Mouse (Mus musculus) forebrain, embryonic 12.5 days (tissue): ENCODE data around the gene Pigf. TPM values are rescaled to one million over a fixed set of nuclear protein-coding genes. Genes with fewer than 3 reads are reported as not detected.
A peak's percentile ranks its signal among the peaks of the same experiment; 100 is the strongest.

ENCODE experiments used
- ATAC-seq: fragments of 200-750 bp; cut with Nextera tagmentation; 2 replicates; pipeline ENCODE4 v1.8.0; 2017; ENCODE audit warnings: moderate TSS enrichment; ENCODE audit not compliant: low FRiP score
- H3K27ac ChIP-seq: fragments of 300-500 bp; sonication (generic); 2 replicates; pipeline ENCODE4 v1.5.1; 2016; ENCODE audit warnings: mild to moderate bottlenecking
- H3K27me3 ChIP-seq: fragments of 300-500 bp; sonication (generic); 2 replicates; pipeline ENCODE4 v1.6.1; 2016; ENCODE audit warnings: mild to moderate bottlenecking
- H3K36me3 ChIP-seq: fragments of 300-500 bp; sonication (generic); replicated peaks from 2 replicates; pipeline ENCODE4 v1.6.1; 2016; ENCODE audit warnings: mild to moderate bottlenecking
- H3K4me1 ChIP-seq: fragments of 300-500 bp; sonication (generic); 2 replicates; pipeline ENCODE4 v1.6.1; 2016
- H3K4me2 ChIP-seq: fragments of 300-500 bp; sonication (generic); 2 replicates; pipeline ENCODE4 v1.6.1; 2016; ENCODE audit warnings: mild to moderate bottlenecking, moderate library complexity
- H3K4me3 ChIP-seq: fragments of 300-500 bp; sonication (generic); replicated peaks from 2 replicates; pipeline ENCODE4 v1.5.1; 2016; ENCODE audit warnings: mild to moderate bottlenecking
- H3K9ac ChIP-seq: fragments of 300-500 bp; sonication (generic); 2 replicates; pipeline ENCODE4 v1.6.1; 2016; ENCODE audit warnings: mild to moderate bottlenecking
- H3K9me3 ChIP-seq: fragments of 300-500 bp; sonication (generic); 2 replicates; pipeline ENCODE4 v1.6.1; 2016
- WGBS: fragments of 180-500 bp; shearing (Covaris S2); methylation state at CpG from one replicate; pipeline ENCODE4 v1.1.7; 2016; 5-methylcytosine and 5-hydroxymethylcytosine counted together
- polyA plus RNA-seq: library from polyadenylated mRNA; unstranded; fragments of >200 nt; fragmentation: Nextera tagmentation; extraction: Ambion mirVana; gene quantifications from 2 replicates; pipeline ENCODE4 v1.2.1, GENCODE M21; 2016

The Pigf gene
- polyA plus RNA-seq, 1 experiment from 2014 or later = 36.7 TPM

DNA sequence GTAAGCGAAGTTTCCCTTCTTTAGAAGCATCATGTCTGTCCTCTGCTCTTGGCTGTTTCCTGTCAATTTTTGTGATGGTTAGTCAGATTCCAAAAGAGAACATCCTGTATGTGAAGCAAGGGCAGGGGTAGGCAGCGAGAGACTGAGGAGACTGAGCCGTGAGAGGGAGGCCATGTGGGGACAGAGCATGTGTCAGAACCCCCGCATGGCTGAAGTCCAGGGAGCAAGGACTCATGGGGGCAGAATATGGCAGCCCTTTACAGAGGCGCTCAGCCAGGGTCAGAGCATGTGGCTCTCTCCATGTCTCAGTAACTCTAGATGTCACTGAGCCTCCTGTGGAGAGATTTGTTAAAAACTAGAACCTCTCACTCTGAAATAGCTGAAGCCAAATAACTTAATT is 28.7 kb upstream of the Pigf start:
- Histone ChIP-seq H3K4me3 (no peak overlapping the region), H3K27ac (no peak overlapping the region), H3K9me3 (no peaks in the 10 kb centered on the region), H3K27me3 (no peaks in the 10 kb centered on the region), H3K36me3 (no peaks in the 10 kb centered on the region), H3K4me1 (peaks cover 4% of the 10 kb centered on the region; the same call in 1 of the 2 replicates), H3K4me2 (no peak overlapping the region), H3K9ac (no peak overlapping the region)
- no peak for ATAC-seq
- WGBS = 78% methylated on average over 5 of the region's 5 CpGs

DNA sequence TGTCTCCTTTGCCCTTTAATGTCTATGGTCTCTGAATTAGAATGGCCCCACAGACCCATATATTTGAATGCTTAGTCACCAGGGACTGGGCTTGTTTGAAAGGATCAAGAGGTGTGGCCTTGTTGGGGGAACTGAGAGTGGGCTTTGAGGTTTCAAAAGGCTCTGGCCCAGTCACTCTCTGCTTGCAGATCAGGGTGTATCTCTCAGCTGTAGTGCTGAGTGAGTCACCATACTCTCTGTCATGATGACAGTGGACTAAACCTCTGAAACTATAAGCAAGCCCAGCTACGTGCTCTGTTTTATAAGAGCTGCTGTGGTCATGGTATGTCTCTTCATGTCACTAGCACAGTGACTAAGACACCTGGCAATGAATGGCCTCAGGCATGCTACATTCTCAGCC is 27.2 kb upstream of the Pigf start:
- ATAC-seq = no peak
- no peak overlapping the region for H3K9ac ChIP-seq
- H3K4me3 ChIP-seq = no peak overlapping the region
- no peaks in the 10 kb centered on the region for H3K9me3 ChIP-seq
- H3K27ac ChIP-seq = no peak overlapping the region
- H3K27me3 ChIP-seq = no peaks in the 10 kb centered on the region
- peaks cover 4% of the 10 kb centered on the region; the same call in 1 of the 2 replicates for H3K4me1 ChIP-seq
- 71% methylated on average over 1 of the region's 1 CpGs for WGBS
- H3K36me3 ChIP-seq = no peaks in the 10 kb centered on the region
- H3K4me2 ChIP-seq = no peak overlapping the region

DNA sequence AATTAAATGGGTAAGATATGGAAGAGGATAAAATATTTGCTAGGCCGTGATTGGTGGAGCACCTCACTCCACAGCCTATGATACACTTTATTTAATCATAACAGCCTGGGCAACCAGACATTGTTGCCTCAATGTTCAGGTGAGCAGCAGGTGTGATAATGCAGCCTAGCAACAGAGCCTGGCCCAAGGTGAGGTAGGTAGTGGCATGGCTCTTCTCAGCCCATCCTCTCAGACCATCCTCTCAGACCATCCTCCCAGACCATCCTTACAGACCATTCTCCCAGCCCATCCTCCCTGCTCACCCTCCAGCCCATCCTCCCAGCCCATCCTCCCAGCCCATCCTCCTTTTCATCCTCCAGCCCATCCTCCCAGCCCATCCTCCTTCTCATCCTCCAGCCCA is 26.4 kb upstream of the Pigf start:
- Histone ChIP-seq H3K9me3 (no peaks in the 10 kb centered on the region), H3K4me3 (no peak overlapping the region), H3K9ac (no peak overlapping the region), H3K27me3 (no peaks in the 10 kb centered on the region), H3K27ac (no peak overlapping the region), H3K4me1 (peaks cover 4% of the 10 kb centered on the region; the same call in 1 of the 2 replicates), H3K36me3 (no peaks in the 10 kb centered on the region), H3K4me2 (no peak overlapping the region)
- ATAC-seq = no peak
- WGBS = 67% methylated on average over 1 of the region's 1 CpGs

DNA sequence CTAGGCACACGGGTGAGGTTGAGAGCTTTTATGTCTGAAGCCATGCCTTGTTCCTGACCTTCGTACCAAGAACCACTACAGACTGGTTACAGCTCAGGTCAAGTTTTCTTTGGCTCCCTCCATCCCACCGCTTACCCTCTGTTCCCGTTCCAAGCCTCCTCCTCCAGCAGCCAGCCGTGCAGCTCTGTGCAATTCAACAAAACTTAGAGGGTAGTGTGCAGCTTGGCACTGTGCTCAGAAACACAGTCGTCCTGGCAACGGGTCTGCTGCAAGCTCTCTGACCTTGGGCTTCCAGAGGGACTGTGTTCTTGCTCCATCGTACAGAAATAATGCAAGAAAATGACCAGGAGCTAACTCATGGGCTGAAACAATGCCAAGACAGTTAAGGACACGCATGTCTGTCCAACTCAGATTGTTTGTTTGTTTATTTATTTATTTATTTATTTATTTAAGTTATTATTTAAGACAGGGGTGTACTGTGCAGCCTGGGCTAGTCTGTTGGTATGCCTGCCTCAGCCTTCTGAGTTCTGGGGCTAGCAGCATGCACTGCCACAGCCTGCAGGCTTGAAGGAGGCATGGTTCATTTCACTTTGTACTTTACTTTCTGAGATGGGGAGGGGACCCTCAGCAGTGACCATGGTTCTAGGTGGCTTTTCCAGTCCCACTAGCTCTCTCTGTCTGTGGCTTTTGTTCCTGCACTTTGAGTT is 25.4 kb upstream of the Pigf start:
- H3K4me1 ChIP-seq = peaks cover 4% of the 10 kb centered on the region; the same call in 1 of the 2 replicates
- H3K27ac ChIP-seq = no peak overlapping the region
- no peak overlapping the region for H3K4me2 ChIP-seq
- H3K4me3 ChIP-seq = no peak overlapping the region
- ATAC-seq = no peak; the same call in 1 of the 2 replicates
- no peak overlapping the region for H3K9ac ChIP-seq
- H3K36me3 ChIP-seq = no peaks in the 10 kb centered on the region
- H3K27me3 ChIP-seq = no peaks in the 10 kb centered on the region
- 55% methylated on average over 9 of the region's 9 CpGs for WGBS
- H3K9me3 ChIP-seq = no peaks in the 10 kb centered on the region

DNA sequence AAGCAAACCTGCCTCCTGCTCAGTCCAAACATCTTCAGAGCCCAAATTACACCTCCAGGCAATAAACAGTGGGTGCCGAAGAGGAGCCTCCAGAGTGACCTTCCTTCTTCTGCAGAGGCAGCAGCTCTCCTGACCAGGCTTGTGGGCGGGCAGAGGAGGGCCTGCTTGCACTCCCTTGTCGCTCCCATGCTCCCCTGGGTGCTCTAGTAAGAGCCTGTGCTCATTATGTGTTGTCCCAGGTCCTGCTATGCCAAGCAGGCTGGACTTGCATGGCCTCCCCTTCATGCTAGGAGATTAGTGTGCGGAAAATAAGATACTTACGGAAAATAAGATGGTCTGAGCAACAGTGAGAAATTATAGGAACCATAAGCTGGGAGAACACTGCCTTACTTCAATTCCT is 24.5 kb upstream of the Pigf start:
- Histone ChIP-seq H3K27me3 (no peaks in the 10 kb centered on the region), H3K4me3 (no peak overlapping the region), H3K36me3 (no peaks in the 10 kb centered on the region), H3K9ac (no peak overlapping the region), H3K4me1 (no peaks in the 10 kb centered on the region; the same call in 1 of the 2 replicates), H3K27ac (no peak overlapping the region), H3K4me2 (no peak overlapping the region), H3K9me3 (no peaks in the 10 kb centered on the region)
- 66% methylated on average over 5 of the region's 5 CpGs for WGBS
- ATAC-seq = no peak

DNA sequence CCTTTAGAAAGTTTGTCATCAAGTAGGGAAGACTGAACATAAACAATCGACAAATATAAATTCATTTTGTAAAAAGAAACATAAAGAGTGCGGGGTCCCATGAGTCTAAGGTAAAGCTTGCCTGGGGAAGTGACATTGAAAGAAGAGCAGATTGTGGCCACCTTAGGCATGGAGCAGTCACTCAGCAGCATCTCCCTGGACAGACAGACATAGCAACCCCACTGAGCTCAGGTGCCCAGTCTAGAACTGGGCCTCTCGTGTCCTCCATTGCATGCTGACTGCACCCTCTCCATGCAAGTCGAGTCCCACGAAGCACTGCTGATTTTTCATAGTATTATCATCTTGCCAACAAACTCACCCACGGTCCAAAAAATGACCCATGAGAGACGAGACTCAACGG is 19.6 kb upstream of the Pigf start:
- WGBS = 85% methylated on average over 8 of the region's 8 CpGs
- Histone ChIP-seq H3K4me3 (no peak overlapping the region), H3K9me3 (no peaks in the 10 kb centered on the region), H3K9ac (no peak overlapping the region), H3K27me3 (no peaks in the 10 kb centered on the region), H3K27ac (no peak overlapping the region), H3K4me2 (no peak overlapping the region), H3K36me3 (no peaks in the 10 kb centered on the region), H3K4me1 (no peaks in the 10 kb centered on the region)
- peak; percentile 23; the same call in 1 of the 2 replicates for ATAC-seq

DNA sequence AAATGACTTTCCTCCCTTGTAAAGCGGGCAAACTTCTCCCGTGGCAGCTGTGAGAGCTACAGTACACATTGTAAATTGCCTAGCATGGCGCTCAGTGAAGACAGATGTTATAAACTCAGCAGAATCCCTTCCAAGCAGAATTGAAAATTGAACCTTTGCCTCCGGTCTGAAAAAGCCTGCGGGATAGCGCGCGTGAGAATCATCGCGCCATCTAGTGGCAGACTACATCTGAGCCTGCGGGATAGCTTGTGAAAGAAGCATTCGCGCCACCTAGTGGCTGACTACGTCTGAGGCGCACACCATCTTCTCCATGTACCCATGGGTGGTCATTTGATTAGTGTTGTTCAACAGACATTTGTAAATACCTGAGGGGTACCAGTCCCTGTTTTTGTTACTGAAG is 19.2 kb upstream of the Pigf start:
- no peaks in the 10 kb centered on the region for H3K4me1 ChIP-seq
- H3K4me2 ChIP-seq = no peak overlapping the region
- H3K4me3 ChIP-seq = no peak overlapping the region
- no peak overlapping the region for H3K9ac ChIP-seq
- H3K36me3 ChIP-seq = no peaks in the 10 kb centered on the region
- no peaks in the 10 kb centered on the region for H3K27me3 ChIP-seq
- peak; percentile 71 for ATAC-seq
- H3K9me3 ChIP-seq = no peaks in the 10 kb centered on the region
- no peak overlapping the region for H3K27ac ChIP-seq
- 2% methylated on average over 15 of the region's 15 CpGs for WGBS

DNA sequence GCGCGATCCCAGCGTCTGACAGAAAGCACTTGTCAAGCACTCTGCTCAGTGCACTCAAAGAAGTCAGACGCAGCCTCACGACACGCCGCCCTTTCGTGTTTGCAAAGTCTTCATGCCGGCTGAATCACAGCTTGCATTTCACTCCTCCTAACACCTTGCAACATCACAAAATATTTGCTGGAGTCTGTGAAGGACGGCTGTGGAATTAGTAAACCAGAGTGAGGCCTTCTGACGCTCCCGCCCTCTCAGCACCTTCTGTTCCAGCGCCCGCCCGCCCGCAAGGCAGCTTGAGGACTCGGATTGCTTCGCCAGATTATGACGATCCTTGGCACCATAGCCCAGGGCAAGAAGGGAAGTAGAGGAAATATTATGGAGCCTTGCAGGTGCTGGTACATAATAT is 16.5 kb upstream of the Pigf start:
- WGBS = 74% methylated on average over 19 of the region's 19 CpGs
- Histone ChIP-seq H3K27me3 (no peaks in the 10 kb centered on the region), H3K4me2 (no peak overlapping the region), H3K9me3 (no peaks in the 10 kb centered on the region), H3K36me3 (peaks cover 5% of the 10 kb centered on the region; the same call in 1 of the 2 replicates), H3K9ac (no peak overlapping the region), H3K4me3 (no peak overlapping the region), H3K27ac (no peak overlapping the region), H3K4me1 (no peaks in the 10 kb centered on the region)
- no peak for ATAC-seq

DNA sequence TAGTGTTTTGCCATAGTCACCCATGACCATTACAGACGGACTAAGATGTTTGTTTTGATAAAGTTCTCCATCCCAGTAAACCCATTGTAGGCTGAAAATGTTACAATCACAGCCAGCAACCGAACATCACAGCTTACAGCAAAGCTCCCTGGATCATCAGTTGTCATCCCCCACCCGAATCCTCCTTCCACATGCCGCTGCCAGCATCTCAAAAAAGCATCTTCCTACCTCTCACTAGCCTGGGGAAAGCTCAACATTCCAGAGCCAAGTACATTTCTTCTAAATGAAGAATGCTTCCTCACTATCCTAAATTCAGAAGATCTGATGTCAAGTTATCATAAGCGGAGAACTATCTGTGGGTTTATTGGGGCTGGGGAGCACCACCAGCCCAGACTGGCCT is 13.3 kb upstream of the Pigf start:
- Histone ChIP-seq H3K4me3 (no peak overlapping the region), H3K4me1 (no peaks in the 10 kb centered on the region), H3K4me2 (no peak overlapping the region), H3K27ac (no peak overlapping the region), H3K9ac (no peak overlapping the region), H3K27me3 (no peaks in the 10 kb centered on the region), H3K9me3 (no peaks in the 10 kb centered on the region), H3K36me3 (peaks cover 19% of the 10 kb centered on the region)
- 91% methylated on average over 5 of the region's 5 CpGs for WGBS
- no peak for ATAC-seq

DNA sequence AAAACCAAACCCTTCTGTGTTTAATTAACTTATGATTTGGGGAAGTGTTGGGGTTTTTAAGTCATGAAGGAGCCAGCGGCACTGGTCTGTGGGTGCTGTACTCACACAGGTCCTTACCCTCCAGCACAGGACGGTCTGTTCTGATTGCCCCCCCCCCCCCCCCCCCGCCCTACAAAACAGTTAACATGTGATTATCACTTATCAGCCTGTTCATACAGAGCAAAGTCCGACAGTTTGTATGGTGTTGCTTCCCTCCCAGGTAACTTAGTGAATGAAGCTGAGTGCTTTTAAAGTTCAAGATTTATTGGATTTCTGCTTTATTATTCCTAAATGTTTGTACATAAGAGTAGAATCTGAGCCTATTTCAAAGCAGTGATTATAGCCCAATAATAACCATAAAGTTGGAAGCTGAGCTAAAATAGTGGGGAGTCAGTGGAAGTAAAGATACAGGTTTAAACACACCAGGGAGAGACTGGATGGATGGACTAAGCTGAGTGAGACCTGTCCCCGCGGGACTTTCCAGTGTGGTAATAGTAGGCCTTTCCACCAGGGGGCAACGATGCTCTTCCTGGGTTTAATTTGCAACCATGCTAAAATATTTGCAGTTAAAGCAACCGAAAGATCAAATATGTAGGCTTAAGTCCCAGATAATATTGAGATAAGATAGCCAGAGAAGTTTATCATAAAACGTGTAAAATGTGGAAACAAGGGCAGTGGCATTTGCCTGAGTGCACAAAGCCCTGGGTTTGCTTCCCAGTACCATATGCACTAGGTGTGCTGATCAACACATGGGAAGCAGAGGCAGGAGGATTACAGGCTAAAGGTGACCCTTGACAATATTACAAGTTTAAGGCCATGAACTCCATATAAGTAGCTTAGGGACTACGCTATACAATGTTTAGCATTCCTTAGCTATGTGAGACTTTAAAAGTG is 11.2 kb upstream of the Pigf start:
- no peak for ATAC-seq
- H3K4me2 ChIP-seq = no peak overlapping the region
- 67% methylated on average over 9 of the region's 10 CpGs for WGBS
- H3K27me3 ChIP-seq = no peaks in the 10 kb centered on the region
- peaks cover 30% of the 10 kb centered on the region for H3K36me3 ChIP-seq
- H3K9ac ChIP-seq = no peak overlapping the region
- H3K4me1 ChIP-seq = no peaks in the 10 kb centered on the region
- H3K9me3 ChIP-seq = no peaks in the 10 kb centered on the region
- H3K27ac ChIP-seq = no peak overlapping the region
- no peak overlapping the region for H3K4me3 ChIP-seq

DNA sequence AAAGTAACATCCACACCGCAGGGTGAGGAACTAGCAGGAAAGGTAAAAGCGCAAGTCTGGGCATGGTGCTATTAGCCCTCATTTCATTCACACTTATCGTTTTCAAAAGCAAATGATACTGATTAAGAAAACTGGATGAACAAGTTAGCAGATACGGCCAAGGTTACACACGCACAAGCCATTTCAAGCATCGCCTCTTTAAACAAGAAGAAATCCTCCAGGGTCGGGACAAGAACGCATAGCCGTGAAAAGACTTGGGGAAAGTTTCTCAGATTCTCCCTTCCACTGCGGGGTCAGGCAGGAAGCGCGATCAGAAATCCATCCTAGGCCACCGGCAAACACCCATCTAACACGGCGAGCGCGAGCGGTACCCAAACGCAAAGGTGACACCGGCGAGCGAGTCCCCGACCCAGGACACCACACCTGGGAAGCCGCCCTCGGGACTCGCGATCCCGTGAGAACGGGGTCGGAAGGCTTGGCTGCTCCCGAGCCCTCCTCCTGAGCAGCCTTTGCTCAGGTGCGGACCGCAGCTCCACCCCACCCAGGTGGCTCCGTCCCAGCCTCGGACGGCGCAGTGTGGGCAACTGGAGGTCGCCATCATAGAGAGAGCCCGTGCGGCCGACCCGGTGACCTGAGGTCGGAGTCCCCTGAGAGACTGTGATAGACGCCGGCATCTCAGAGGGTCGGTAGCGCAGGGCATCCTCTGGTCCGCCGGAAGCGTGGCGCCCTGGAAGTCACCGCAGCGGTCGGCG is 539 bp downstream of the Pigf start:
- under 1% methylated on average over 55 of the region's 55 CpGs for WGBS
- no peak overlapping the region for H3K27ac ChIP-seq
- H3K36me3 ChIP-seq = peaks cover 17% of the 10 kb centered on the region
- no peaks in the 10 kb centered on the region for H3K9me3 ChIP-seq
- no peak; the same call in 1 of the 2 replicates for ATAC-seq
- H3K27me3 ChIP-seq = no peaks in the 10 kb centered on the region
- peak overlapping the region; percentile 88 for H3K4me3 ChIP-seq
- H3K4me2 ChIP-seq = peak overlapping the region; percentile 96
- peaks cover 20% of the 10 kb centered on the region for H3K4me1 ChIP-seq
- peak overlapping the region; percentile 79 for H3K9ac ChIP-seq

DNA sequence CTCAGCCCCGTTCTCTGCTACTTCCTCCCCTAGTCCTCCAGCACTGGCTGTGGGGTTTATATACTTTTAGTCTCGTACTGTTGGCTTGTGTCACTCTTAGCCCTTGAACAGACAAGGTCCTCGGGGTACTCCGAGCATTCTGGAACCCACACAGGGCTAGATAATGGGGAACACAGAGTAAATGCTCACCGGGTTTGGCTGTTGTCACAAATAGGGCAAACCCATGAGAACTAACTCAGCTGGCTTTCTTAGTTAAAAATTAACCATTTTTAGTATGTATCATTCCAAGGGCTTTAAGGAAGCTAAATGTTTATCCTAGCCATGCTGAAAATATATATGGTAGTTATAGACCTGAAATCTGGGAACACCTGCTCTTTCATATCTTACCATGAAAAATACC is 5.5 kb downstream of the Pigf start:
- Histone ChIP-seq H3K27me3 (no peaks in the 10 kb centered on the region), H3K4me2 (no peak overlapping the region), H3K9me3 (no peaks in the 10 kb centered on the region), H3K4me3 (no peak overlapping the region), H3K4me1 (peaks cover 8% of the 10 kb centered on the region), H3K9ac (no peak overlapping the region), H3K36me3 (peaks cover 18% of the 10 kb centered on the region), H3K27ac (no peak overlapping the region)
- no peak for ATAC-seq
- 91% methylated on average over 5 of the region's 5 CpGs for WGBS
